Mouse (Mus musculus) CD8-positive naive resting alpha-beta T cell, adult 2 months (primary cell): ENCODE results near the gene Gm266.

Source experiments
- DNase-seq, 2 experiments: peaks; one replicate each; pipeline ENCODE4 v3.0.0; 2022; ENCODE audit warnings: low read depth in 2 of 2, low spot score in 2 of 2

Gm266 gene

GRCm38 (mm10) chr12:111437222-111437900 lies 48.3 kb downstream of the Gm266 start:
- DNase-seq = no peak

GRCm38 (mm10) chr12:111436640-111437039 lies 49.0 kb downstream of the Gm266 start:
- no peak for DNase-seq

- no peak for DNase-seq
Observed at GRCm38 (mm10) chr12:111436170-111436569, 49.5 kb downstream of the Gm266 start.

- no peak for DNase-seq
Observed at GRCm38 (mm10) chr12:111434745-111435327, 50.8 kb downstream of the Gm266 start.
